Mouse (Mus musculus): Measurements from ENCODE around the gene Hoxb3. TPM values are rescaled to one million over a fixed set of nuclear protein-coding genes. Genes with fewer than 3 reads are reported as not detected.
A peak's percentile ranks its signal among the peaks of the same experiment; 100 is the strongest.

The Hoxb3 gene
- polyA plus RNA-seq, 1 experiment from 2014 or later, result 0.76 TPM

DNA sequence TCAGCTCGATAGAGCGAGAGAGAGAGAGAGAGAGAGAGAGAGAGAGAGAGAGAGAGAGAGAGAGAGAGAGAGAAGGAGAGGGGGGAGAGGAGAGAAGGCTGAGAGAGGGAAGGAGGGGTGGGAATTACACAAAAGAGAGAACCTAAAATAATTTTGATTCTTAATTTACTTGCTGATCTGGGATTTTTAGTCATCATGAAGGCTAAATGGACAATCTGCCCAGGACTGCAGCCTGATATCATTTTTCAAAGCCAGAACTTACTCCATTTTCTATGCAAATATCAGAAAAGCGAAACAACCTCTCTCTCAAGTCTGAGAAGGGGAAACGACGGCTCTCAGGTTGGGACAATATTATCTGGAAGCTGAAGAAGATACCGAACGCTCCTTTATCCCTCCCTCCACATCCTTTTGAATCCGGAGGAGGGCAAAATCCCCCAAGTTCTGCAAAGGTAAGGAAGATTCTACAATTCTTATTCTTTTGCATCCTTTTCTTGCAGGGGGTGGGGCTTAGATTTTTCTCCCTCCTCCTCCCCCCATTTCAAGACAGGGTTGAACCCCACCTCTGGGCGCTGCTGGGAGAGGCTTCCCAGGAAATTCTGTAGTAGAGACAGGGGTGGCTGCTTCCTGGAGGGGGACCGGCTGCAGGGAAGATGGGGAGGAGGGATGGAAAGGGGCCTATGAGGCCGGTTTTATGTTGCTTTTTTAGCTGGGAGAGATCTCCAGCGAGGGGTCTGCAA lies 30.4 kb upstream of the Hoxb3 start:
- H3K4me3 ChIP-seq, result peak overlapping the region; percentile 56
- peaks cover 99% of the 10 kb centered on the region for H3K27me3 ChIP-seq (ENCODE audit: low read depth, poor library complexity, severe bottlenecking)
- peaks cover 79% of the 10 kb centered on the region for H3K4me1 ChIP-seq
- peak overlapping the region; percentile 82 for H3K27ac ChIP-seq
- no peak for DNase-seq (ENCODE audit: low spot score)
- no peaks in the 10 kb centered on the region for H3K36me3 ChIP-seq
- 6% methylated on average over 12 of the region's 12 CpGs for WGBS
- no peaks in the 10 kb centered on the region for H3K9me3 ChIP-seq (replicated peaks)

DNA sequence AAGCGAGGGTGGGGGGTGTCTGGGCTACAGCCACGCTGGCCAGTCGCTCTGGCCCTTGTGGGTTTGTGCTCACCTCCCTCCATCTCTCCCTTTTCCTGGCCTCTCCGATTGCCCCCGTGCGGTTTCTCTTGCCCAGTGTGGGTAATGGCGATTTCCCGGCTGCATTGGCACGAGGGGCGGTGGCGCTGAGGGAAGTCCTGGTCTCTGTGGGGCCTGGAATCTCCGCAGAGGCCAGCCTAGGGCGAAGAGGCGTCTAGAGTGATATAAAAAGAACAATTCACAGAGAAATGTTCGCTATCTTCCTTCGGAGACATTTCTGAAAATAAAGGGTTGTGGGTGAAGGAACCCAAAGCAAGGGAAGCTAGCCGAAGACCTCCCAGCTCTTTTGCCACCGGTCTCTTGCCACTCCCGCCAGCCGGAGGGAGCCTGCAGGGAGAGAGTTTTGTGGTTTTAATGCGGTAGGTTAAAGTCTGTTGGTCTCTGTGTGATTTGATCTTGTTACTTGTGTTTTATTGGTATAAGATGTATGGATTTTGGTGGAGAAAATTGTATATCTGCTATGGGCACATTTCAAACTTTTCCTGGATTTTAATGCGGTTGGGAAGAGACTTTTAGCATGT lies 29.7 kb upstream of the Hoxb3 start:
- DNase-seq (ENCODE audit: low spot score), result no peak
- no peaks in the 10 kb centered on the region for H3K9me3 ChIP-seq (replicated peaks)
- no peaks in the 10 kb centered on the region for H3K36me3 ChIP-seq
- peaks cover 99% of the 10 kb centered on the region for H3K27me3 ChIP-seq (ENCODE audit: low read depth, poor library complexity, severe bottlenecking)
- WGBS, result 3% methylated on average over 22 of the region's 22 CpGs
- H3K27ac ChIP-seq, result peak overlapping the region; percentile 82
- peak overlapping the region; percentile 56 for H3K4me3 ChIP-seq
- peaks cover 83% of the 10 kb centered on the region for H3K4me1 ChIP-seq

DNA sequence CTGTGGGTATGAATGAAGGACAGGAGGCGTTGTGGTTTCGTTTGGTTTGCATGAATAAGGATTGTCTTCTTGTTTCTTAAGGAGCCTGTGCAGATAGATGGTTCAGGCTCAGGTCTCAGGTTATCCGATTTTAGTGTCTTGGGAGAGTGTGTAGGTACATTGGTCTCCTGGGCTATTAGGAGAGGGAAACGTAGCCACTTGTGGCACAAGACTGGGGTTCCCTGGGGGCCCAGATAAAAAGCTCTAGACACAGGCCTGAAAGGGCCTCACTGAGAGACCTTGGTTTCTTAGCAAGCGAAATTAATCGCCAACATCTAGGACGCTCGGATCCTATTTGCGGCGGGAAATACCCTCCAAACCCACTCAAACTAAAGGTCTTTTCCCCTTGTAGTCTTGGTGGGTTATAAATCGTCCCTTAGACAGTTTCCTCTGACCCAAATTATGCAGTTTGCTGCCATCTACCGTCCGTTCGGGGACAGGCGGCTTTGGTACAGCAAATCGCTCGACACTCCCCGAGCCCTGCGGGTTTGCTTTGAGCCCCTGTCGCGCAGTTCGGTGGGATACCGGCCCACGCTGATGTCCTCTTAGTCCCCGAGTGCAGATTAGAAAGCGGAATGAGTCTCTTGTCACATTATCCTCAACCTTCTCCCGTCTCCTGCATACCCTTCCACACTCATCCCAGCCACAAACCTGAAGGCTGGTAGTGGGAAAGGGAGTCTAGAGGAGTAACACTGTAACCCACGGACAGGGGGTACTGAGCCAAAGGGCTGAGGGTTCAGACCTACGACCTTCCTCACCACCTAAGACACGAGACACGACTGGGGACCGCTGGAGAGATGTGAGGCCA lies 28.7 kb upstream of the Hoxb3 start:
- H3K4me1 ChIP-seq, result peaks cover 91% of the 10 kb centered on the region
- peak overlapping the region; percentile 56 for H3K4me3 ChIP-seq
- H3K9me3 ChIP-seq (replicated peaks), result no peaks in the 10 kb centered on the region
- DNase-seq (ENCODE audit: low spot score), result peak; percentile 91
- peaks cover 99% of the 10 kb centered on the region for H3K27me3 ChIP-seq (ENCODE audit: low read depth, poor library complexity, severe bottlenecking)
- no peaks in the 10 kb centered on the region for H3K36me3 ChIP-seq
- H3K27ac ChIP-seq, result peak overlapping the region; percentile 19; the same call in 1 of the 2 replicates
- WGBS, result 1% methylated on average over 32 of the region's 32 CpGs

DNA sequence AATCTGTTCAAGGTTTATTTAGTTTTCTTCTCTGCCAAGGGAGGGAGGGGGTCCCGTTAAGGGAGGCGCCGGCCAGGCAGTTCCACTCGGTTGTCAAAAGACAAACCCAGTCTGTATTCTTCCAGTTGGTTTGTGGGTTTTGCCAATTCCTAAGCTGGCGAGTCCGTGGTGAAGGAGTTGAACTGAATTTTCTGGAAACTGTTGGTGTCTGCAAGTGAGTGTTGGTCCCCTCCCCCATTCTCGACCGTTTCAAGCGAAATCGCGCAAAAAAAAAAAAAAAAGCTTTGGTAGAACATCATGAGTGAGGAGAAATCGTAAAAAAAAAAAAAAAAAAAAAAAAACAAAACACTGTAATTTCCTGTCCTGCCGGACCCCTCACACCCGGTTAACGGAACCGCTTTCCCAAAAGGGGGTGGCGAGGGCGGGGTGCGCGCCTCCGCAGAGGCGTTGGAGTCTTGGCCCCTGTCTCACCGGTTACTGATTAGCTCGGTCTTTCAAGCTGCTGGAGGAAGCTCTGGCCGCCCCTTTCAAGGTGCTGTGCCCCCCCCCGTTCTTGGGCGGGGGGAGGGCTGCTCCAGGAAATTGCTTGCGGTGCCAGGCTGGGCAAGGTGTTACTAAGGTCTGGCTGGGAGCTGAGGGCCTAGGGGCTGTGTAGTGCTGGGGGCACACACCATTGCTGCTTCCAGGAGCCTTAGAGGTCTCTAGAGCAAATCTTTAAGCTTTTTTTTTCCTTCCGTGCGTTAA lies 27.9 kb upstream of the Hoxb3 start:
- under 1% methylated on average over 30 of the region's 30 CpGs for WGBS
- H3K27me3 ChIP-seq (ENCODE audit: low read depth, poor library complexity, severe bottlenecking), result peaks cover 99% of the 10 kb centered on the region
- DNase-seq (ENCODE audit: low spot score), result no peak
- no peaks in the 10 kb centered on the region for H3K36me3 ChIP-seq
- H3K4me1 ChIP-seq, result peaks cover 93% of the 10 kb centered on the region
- peak overlapping the region; percentile 21; the same call in 1 of the 2 replicates for H3K27ac ChIP-seq
- H3K9me3 ChIP-seq (replicated peaks), result no peaks in the 10 kb centered on the region
- peak overlapping the region; percentile 56 for H3K4me3 ChIP-seq

DNA sequence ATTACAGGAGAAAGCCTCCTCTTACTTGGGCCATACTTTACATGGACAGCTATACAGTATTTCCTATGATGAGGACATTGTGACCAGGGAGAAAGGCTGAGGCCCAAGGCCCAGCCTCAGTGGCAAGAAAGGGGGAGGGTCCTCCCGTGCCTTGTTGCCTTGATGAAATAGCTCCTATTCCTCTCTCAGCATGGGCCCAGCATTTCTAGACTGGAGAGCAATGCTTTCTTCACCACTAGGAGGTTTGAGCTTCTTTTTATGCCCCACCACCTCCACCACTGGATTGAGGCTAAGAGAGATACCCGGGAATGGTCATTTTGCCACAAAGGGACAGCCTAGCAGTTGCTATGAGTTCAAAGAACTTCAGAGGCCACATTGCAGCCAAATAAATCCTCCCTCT lies 26.1 kb upstream of the Hoxb3 start:
- Histone ChIP-seq H3K27me3 (ENCODE audit: low read depth, poor library complexity, severe bottlenecking) (peaks cover 100% of the 10 kb centered on the region), H3K4me1 (peaks cover 95% of the 10 kb centered on the region), H3K27ac (no peak overlapping the region), H3K9me3 (replicated peaks) (no peaks in the 10 kb centered on the region), H3K4me3 (no peak overlapping the region), H3K36me3 (peaks cover 3% of the 10 kb centered on the region; the same call in 1 of the 2 replicates)
- DNase-seq (ENCODE audit: low spot score), result no peak
- WGBS, result 2% methylated on average over 2 of the region's 2 CpGs

DNA sequence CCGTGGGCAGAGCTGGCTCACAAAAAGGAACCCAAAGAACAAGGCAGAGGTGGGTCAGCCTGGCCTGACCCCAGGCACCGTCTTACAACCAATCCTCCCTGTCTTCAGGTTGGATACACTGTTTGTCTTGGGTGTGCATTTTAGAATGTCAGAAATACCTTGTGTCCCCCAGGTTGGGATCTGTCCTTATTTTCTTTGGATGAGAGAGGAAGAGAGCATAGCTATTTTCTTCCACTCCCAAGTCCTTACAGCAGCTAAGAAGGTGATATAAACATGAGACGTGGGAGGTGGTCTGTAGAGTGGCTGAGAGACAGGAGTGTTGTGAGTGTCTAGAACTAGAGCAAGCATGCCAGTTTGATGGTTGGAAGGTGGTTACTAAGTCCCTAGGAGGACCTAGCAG lies 25.7 kb upstream of the Hoxb3 start:
- 4% methylated on average over 3 of the region's 3 CpGs for WGBS
- Histone ChIP-seq H3K9me3 (replicated peaks) (no peaks in the 10 kb centered on the region), H3K27ac (no peak overlapping the region), H3K27me3 (ENCODE audit: low read depth, poor library complexity, severe bottlenecking) (peaks cover 100% of the 10 kb centered on the region), H3K4me3 (no peak overlapping the region), H3K36me3 (peaks cover 3% of the 10 kb centered on the region; the same call in 1 of the 2 replicates), H3K4me1 (peaks cover 95% of the 10 kb centered on the region)
- no peak for DNase-seq (ENCODE audit: low spot score)

DNA sequence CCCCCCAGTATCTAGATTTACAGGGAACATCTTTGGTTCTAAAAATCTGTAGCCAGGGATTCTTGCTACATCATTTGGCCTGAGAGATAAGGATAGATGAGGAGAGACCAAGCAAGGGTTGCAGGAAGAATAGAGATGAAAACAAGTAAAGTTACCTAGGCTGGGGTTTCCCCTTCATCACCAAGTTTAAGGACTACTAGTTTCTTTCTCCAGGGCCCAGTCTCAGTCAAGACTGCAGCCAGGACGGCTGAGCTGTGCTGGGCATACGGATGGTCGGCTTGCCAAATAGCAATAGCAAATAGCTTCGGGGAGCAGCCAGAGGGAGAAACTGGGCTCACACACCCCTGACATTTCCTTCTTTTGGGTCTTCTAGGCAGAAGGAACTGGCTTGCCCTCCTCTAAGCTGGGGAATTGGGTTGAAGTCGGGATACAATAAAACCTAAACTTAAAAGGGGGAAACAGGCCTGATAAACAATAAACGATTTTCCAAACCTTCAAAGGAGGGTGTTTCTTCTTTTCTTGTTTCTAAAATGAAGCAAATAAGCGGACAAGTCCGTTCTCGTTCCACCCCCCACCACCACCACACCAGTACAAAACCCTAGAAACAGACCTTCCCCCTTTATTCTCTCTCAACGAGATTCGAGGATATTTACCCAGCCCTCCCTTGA lies 25.0 kb upstream of the Hoxb3 start:
- Histone ChIP-seq H3K27me3 (ENCODE audit: low read depth, poor library complexity, severe bottlenecking) (peaks cover 100% of the 10 kb centered on the region), H3K9me3 (replicated peaks) (no peaks in the 10 kb centered on the region), H3K4me3 (peak overlapping the region; percentile 64), H3K4me1 (peaks cover 95% of the 10 kb centered on the region), H3K27ac (no peak overlapping the region), H3K36me3 (peaks cover 3% of the 10 kb centered on the region; the same call in 1 of the 2 replicates)
- DNase-seq (ENCODE audit: low spot score), result no peak
- 5% methylated on average over 11 of the region's 11 CpGs for WGBS

DNA sequence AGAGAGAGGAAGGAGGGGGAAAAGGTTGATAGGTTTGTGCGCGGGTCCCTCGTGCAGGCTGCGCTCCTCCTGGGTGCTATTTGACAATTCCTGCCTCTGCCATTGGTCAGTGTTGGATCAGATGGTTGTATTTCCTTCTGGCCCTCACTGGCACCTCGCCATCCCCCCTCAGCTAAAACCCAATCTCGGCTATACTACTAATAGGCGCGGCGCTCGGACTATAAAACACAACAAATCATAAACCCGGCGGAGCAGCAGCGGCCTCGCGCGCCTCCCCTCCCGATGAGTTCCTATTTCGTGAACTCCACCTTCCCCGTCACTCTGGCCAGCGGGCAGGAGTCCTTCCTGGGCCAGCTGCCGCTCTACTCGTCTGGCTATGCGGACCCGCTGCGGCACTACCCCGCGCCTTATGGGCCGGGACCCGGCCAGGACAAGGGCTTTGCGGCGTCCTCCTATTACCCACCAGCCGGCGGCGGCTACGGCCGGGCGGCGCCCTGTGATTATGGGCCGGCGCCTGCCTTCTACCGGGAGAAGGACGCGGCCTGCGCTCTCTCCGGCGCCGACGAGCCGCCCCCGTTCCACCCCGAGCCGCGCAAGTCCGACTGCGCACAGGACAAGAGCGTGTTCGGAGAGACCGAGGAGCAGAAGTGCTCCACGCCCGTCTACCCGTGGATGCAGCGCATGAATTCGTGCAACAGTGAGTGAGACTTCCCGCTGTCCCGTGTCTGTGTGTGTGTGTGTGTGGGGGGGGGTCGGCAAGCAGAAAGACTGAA lies 24.0 kb upstream of the Hoxb3 start:
- H3K27me3 ChIP-seq (ENCODE audit: low read depth, poor library complexity, severe bottlenecking), result peaks cover 100% of the 10 kb centered on the region
- H3K4me1 ChIP-seq, result peaks cover 97% of the 10 kb centered on the region
- H3K9me3 ChIP-seq (replicated peaks), result no peaks in the 10 kb centered on the region
- WGBS, result under 1% methylated on average over 66 of the region's 66 CpGs
- peak overlapping the region; percentile 64 for H3K4me3 ChIP-seq
- H3K36me3 ChIP-seq, result peaks cover 3% of the 10 kb centered on the region; the same call in 1 of the 2 replicates
- DNase-seq (ENCODE audit: low spot score), result peak; percentile 77
- peak overlapping the region; percentile 81 for H3K27ac ChIP-seq

DNA sequence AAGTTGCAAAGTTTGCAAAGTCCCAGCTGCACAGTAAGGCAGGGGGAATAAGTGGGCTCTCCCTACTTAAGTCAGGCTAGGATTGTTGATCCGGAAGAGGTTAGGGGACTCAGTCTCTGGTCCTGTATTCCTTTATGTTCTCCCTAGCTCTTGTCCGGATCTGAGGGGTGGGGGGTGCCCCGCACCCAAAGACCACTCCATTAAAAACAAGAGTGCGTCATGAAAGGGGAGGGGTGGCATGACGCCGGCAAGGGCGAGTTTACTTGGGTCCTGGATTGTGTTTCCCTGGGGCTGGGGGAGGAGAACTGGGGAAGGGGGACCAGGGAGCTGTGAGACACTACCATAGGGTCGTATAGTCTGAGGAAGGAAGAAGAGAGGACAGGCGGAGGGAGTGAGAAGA lies 23.3 kb upstream of the Hoxb3 start:
- no peak for DNase-seq (ENCODE audit: low spot score)
- no peaks in the 10 kb centered on the region for H3K9me3 ChIP-seq (replicated peaks)
- peaks cover 96% of the 10 kb centered on the region for H3K4me1 ChIP-seq
- H3K27ac ChIP-seq, result peak overlapping the region; percentile 81
- H3K27me3 ChIP-seq (ENCODE audit: low read depth, poor library complexity, severe bottlenecking), result peaks cover 100% of the 10 kb centered on the region
- peak overlapping the region; percentile 64 for H3K4me3 ChIP-seq
- WGBS, result 1% methylated on average over 9 of the region's 9 CpGs
- H3K36me3 ChIP-seq, result peaks cover 3% of the 10 kb centered on the region; the same call in 1 of the 2 replicates

DNA sequence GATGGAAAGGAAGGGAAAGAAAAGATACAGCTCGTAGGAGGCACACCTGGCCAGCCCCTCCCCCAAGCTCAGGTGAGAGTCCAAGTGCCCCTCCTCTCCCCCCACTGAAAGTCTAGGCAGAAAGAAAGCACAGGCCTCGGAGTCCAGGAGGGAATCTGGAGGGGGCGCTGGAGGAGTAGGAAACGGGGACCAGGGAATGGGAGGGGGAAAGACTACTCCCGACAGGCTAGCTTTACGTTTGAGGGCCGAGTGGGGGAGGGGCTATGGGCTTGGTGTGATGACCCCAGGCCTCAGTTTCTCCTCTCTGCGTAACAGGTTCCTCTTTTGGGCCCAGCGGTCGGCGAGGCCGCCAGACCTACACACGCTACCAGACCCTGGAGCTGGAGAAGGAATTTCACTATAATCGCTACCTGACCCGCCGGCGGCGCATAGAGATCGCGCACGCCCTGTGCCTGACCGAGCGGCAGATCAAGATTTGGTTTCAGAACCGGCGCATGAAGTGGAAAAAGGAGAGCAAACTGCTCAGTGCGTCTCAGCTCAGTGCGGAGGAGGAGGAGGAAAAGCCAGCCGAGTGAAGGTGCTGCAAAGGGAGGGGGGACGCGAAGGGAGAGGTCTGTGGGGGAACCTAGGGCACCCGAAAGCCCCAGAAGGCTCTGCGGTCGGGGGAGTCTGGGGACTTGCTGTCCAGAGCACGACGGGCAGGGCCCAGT lies 22.6 kb upstream of the Hoxb3 start:
- H3K4me3 ChIP-seq, result peak overlapping the region; percentile 64
- peak; percentile 70 for DNase-seq (ENCODE audit: low spot score)
- H3K36me3 ChIP-seq, result peaks cover 3% of the 10 kb centered on the region; the same call in 1 of the 2 replicates
- 1% methylated on average over 35 of the region's 35 CpGs for WGBS
- H3K27me3 ChIP-seq (ENCODE audit: low read depth, poor library complexity, severe bottlenecking), result peaks cover 100% of the 10 kb centered on the region
- peaks cover 96% of the 10 kb centered on the region for H3K4me1 ChIP-seq
- H3K9me3 ChIP-seq (replicated peaks), result no peaks in the 10 kb centered on the region
- H3K27ac ChIP-seq, result peak overlapping the region; percentile 81

DNA sequence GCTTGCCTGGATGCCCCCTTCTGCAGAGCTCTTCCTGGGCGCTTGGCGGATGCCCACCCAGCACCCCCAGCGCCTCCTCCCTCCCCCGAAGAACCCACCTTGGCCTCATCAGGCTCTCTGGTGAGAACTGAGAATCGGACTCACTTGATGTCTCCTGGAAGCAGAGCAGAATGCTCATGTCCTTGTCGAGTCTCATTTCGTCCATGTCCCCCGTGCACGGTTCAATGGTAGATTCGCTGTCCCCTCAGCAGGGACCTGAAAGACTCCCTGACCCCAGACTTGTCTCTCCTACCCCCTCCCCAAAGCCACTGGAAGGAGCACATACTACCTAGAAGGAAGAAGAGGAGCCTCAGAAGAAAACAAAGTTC lies 22.1 kb upstream of the Hoxb3 start:
- DNase-seq (ENCODE audit: low spot score), result no peak
- peaks cover 96% of the 10 kb centered on the region for H3K4me1 ChIP-seq
- peaks cover 3% of the 10 kb centered on the region; the same call in 1 of the 2 replicates for H3K36me3 ChIP-seq
- peaks cover 100% of the 10 kb centered on the region for H3K27me3 ChIP-seq (ENCODE audit: low read depth, poor library complexity, severe bottlenecking)
- peak overlapping the region; percentile 81 for H3K27ac ChIP-seq
- 6% methylated on average over 10 of the region's 10 CpGs for WGBS
- H3K4me3 ChIP-seq, result peak overlapping the region; percentile 64
- H3K9me3 ChIP-seq (replicated peaks), result no peaks in the 10 kb centered on the region
